Mouse (Mus musculus): ENCODE results near the gene U2af2. TPM values are rescaled to one million over a fixed set of nuclear protein-coding genes. Genes with fewer than 3 reads are reported as not detected.

U2af2 gene
- polyA plus RNA-seq, 1 experiment = 222 TPM

DNA sequence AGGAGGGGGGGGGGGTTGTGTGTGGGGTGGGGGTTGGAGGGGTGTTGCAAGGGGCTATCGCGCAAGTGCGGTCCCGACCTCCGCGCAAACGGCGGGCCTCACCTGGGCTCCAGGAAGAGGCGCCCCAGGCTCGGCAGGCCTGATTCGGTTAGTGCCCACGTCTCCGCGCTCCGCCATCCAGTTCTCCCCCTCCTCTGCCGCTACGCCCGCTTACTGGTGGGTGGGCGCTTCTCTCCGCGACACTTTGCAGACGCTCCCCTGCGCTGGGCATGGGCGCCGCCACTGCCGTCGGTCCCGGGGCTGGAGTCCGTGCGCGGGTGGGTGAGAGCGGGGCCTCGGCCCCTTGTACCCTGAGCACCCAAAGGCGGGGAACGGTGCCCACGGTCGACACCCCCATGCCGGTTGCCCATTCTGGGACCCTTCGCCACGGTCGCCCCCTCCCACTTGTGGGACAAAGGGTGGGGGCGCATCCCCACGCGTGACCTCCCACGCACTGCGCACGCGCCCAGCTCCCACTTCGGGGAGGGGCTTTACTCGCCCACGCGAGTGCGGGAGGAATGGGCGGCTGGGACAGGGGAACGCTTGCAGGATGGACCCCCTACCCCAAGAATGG lies 5.2 kb upstream of the U2af2 start:
- Histone ChIP-seq H3K4me1 (ENCODE audit: control insufficient read depth, insufficient read depth, low read length) (no peaks in the 10 kb centered on the region), H3K4me3 (replicated peaks; ENCODE audit: control insufficient read depth, low read depth, low read length) (no peak overlapping the region), H3K27ac (ENCODE audit: control insufficient read depth, insufficient read depth, low read depth, low read length, poor library complexity) (no peak overlapping the region)
- 7% methylated on average over 55 of the region's 55 CpGs for WGBS
- TF ChIP-seq POLR2A (IDR thresholded peaks at IDR 0.05; ENCODE audit: borderline replicate concordance, control insufficient read depth, low read depth, low read length) (no peak), CTCF (IDR thresholded peaks at IDR 0.05; ENCODE audit: control insufficient read depth, insufficient read depth, low read length) (no peak)

GRCm38 (mm10) chr7:5057381-5057780 lies 4.6 kb upstream of the U2af2 start:
- Histone ChIP-seq H3K27ac (ENCODE audit: control insufficient read depth, insufficient read depth, low read depth, low read length, poor library complexity) (no peak overlapping the region), H3K4me3 (replicated peaks; ENCODE audit: control insufficient read depth, low read depth, low read length) (no peak overlapping the region), H3K4me1 (ENCODE audit: control insufficient read depth, insufficient read depth, low read length) (no peaks in the 10 kb centered on the region)
- WGBS = 50% methylated on average over 8 of the region's 8 CpGs
- TF ChIP-seq POLR2A (IDR thresholded peaks at IDR 0.05; ENCODE audit: borderline replicate concordance, control insufficient read depth, low read depth, low read length) (no peak), CTCF (IDR thresholded peaks at IDR 0.05; ENCODE audit: control insufficient read depth, insufficient read depth, low read length) (no peak)

GRCm38 (mm10) chr7:5057804-5058203 lies 4.1 kb upstream of the U2af2 start:
- WGBS = 29% methylated on average over 11 of the region's 11 CpGs
- H3K4me3 ChIP-seq (replicated peaks; ENCODE audit: control insufficient read depth, low read depth, low read length) = no peak overlapping the region
- no peaks in the 10 kb centered on the region for H3K4me1 ChIP-seq (ENCODE audit: control insufficient read depth, insufficient read depth, low read length)
- peak; percentile 47; the same call in 1 of the 2 replicates for TF ChIP-seq CTCF (IDR thresholded peaks at IDR 0.05; ENCODE audit: control insufficient read depth, insufficient read depth, low read length)
- no peak for TF ChIP-seq POLR2A (IDR thresholded peaks at IDR 0.05; ENCODE audit: borderline replicate concordance, control insufficient read depth, low read depth, low read length)
- H3K27ac ChIP-seq (ENCODE audit: control insufficient read depth, insufficient read depth, low read depth, low read length, poor library complexity) = no peak overlapping the region

GRCm38 (mm10) chr7:5058631-5059030 lies 3.3 kb upstream of the U2af2 start:
- Histone ChIP-seq H3K27ac (ENCODE audit: control insufficient read depth, insufficient read depth, low read depth, low read length, poor library complexity) (no peak overlapping the region), H3K4me3 (replicated peaks; ENCODE audit: control insufficient read depth, low read depth, low read length) (no peak overlapping the region), H3K4me1 (ENCODE audit: control insufficient read depth, insufficient read depth, low read length) (no peaks in the 10 kb centered on the region)
- TF ChIP-seq CTCF (IDR thresholded peaks at IDR 0.05; ENCODE audit: control insufficient read depth, insufficient read depth, low read length) (no peak), POLR2A (IDR thresholded peaks at IDR 0.05; ENCODE audit: borderline replicate concordance, control insufficient read depth, low read depth, low read length) (no peak)
- WGBS = 86% methylated on average over 1 of the region's 1 CpGs

DNA sequence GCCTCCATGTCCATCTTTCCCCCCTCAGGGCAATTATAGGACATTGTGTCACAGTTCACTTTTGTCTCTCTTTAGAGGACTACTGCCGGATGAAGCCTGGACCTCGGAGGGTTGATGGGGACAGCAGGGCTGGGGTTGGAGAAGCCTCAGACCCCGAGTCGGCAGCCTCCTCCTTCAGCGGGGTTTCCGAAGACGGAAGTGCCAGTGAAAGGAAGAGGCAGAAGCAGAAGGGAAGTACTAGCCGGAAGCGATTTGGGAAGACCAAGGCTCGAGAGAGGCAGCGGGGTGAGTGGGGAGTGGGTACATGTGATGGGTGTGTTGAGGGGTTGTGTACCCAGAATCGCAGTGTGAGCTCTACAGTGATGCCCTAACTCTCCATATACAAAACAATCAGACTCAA lies 2.5 kb upstream of the U2af2 start:
- WGBS = 82% methylated on average over 12 of the region's 12 CpGs
- no peak overlapping the region for H3K4me3 ChIP-seq (replicated peaks; ENCODE audit: control insufficient read depth, low read depth, low read length)
- no peaks in the 10 kb centered on the region; the same call in 1 of the 2 replicates for H3K4me1 ChIP-seq (ENCODE audit: control insufficient read depth, insufficient read depth, low read length)
- TF ChIP-seq CTCF (IDR thresholded peaks at IDR 0.05; ENCODE audit: control insufficient read depth, insufficient read depth, low read length) (no peak), POLR2A (IDR thresholded peaks at IDR 0.05; ENCODE audit: borderline replicate concordance, control insufficient read depth, low read depth, low read length) (no peak)
- no peak overlapping the region for H3K27ac ChIP-seq (ENCODE audit: control insufficient read depth, insufficient read depth, low read depth, low read length, poor library complexity)

GRCm38 (mm10) chr7:5060239-5060731 lies 1.7 kb upstream of the U2af2 start:
- peak overlapping the region; percentile 54 for H3K4me3 ChIP-seq (replicated peaks; ENCODE audit: control insufficient read depth, low read depth, low read length)
- 2% methylated on average over 27 of the region's 27 CpGs for WGBS
- H3K4me1 ChIP-seq (ENCODE audit: control insufficient read depth, insufficient read depth, low read length) = no peaks in the 10 kb centered on the region; the same call in 1 of the 2 replicates
- TF ChIP-seq POLR2A (IDR thresholded peaks at IDR 0.05; ENCODE audit: borderline replicate concordance, control insufficient read depth, low read depth, low read length) (no peak), CTCF (IDR thresholded peaks at IDR 0.05; ENCODE audit: control insufficient read depth, insufficient read depth, low read length) (peak; percentile 91)
- H3K27ac ChIP-seq (ENCODE audit: control insufficient read depth, insufficient read depth, low read depth, low read length, poor library complexity) = 0 out of 2 replicates have a peak overlapping the region, but pooled peaks have one; percentile 8

- H3K27ac ChIP-seq (ENCODE audit: control insufficient read depth, insufficient read depth, low read depth, low read length, poor library complexity) = peak overlapping the region; percentile 98
- H3K4me1 ChIP-seq (ENCODE audit: control insufficient read depth, insufficient read depth, low read length) = no peaks in the 10 kb centered on the region; the same call in 1 of the 2 replicates
- H3K4me3 ChIP-seq (replicated peaks; ENCODE audit: control insufficient read depth, low read depth, low read length) = peak overlapping the region; percentile 91
- TF ChIP-seq CTCF (IDR thresholded peaks at IDR 0.05; ENCODE audit: control insufficient read depth, insufficient read depth, low read length) (peak; percentile 78), POLR2A (IDR thresholded peaks at IDR 0.05; ENCODE audit: borderline replicate concordance, control insufficient read depth, low read depth, low read length) (peak; percentile 47; the same call in 1 of the 2 replicates)
- under 1% methylated on average over 60 of the region's 60 CpGs for WGBS
Observed at GRCm38 (mm10) chr7:5060944-5061773, 784 bp upstream of the U2af2 start.

DNA sequence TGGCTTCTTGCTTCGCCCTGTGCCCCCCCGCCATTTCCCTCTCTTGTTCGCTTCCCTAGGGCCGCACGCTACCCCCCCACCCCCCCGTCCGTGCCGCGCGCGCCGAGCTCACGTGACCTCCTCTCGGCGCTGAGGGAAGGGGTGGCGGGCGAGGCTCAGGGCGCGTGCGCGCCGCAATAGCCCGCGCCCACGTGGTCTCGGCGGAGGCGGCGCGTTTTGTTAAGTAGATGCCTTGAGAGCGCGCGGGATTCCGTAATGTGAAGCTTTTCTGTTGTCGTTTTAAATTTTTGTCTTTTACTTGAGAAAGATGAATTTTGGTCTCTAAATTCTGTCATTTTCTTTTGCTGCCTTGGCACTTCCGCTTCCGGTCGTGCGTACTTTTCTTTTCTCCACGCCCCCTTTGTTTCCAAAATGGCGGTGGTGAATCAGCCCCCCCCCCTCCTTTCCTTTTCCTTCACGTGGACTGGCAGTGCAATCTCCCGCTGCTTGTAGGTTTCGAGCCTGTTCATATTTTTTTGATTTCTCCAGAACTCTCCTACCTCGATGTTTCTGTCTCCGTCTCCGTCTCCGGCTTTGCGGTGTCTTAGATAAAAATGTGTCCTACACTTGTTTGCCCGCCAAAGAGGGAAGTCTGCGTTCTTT lies 538 bp downstream of the U2af2 start:
- Histone ChIP-seq H3K4me3 (replicated peaks; ENCODE audit: control insufficient read depth, low read depth, low read length) (peak overlapping the region; percentile 79), H3K4me1 (ENCODE audit: control insufficient read depth, insufficient read depth, low read length) (no peaks in the 10 kb centered on the region; the same call in 1 of the 2 replicates), H3K27ac (ENCODE audit: control insufficient read depth, insufficient read depth, low read depth, low read length, poor library complexity) (peak overlapping the region; percentile 91)
- 1% methylated on average over 51 of the region's 51 CpGs for WGBS
- TF ChIP-seq POLR2A (IDR thresholded peaks at IDR 0.05; ENCODE audit: borderline replicate concordance, control insufficient read depth, low read depth, low read length) (no peak), CTCF (IDR thresholded peaks at IDR 0.05; ENCODE audit: control insufficient read depth, insufficient read depth, low read length) (no peak)

Measured in bone marrow, adult 2 months (tissue).